Mouse (Mus musculus) ES-Bruce4 (cell line): ENCODE measurements around the gene Rps5.

ENCODE experiments used
- CTCF ChIP-seq: IDR thresholded peaks from one replicate; pipeline ENCODE4 v1.8.1; 2011; ENCODE audit warnings: low read depth, low read length
- EP300 ChIP-seq: IDR thresholded peaks from 2 replicates; pipeline ENCODE4 v1.6.1; 2011; ENCODE audit warnings: low read depth, low read length; ENCODE audit not compliant: insufficient read depth
- POLR2A ChIP-seq: IDR thresholded peaks from one replicate; pipeline ENCODE4 v1.8.1; 2011; ENCODE audit warnings: low read length; ENCODE audit not compliant: insufficient read depth

- TF ChIP-seq EP300: no peak
- TF ChIP-seq POLR2A: no peak
- TF ChIP-seq CTCF: no peak
Observed at GRCm38 (mm10) chr7:12954896-12955295, 32.8 kb downstream of the Rps5 start.
